Mouse (Mus musculus): ENCODE results near the gene Gimap8.

GRCm38 (mm10) chr6:48669446-48669969 is 22.5 kb downstream of the Gimap8 start:
- no peak for TF ChIP-seq CTCF (IDR thresholded peaks at IDR 0.05; ENCODE audit: extremely low read depth, insufficient read depth, insufficient read length, insufficient replicate concordance)
- TF ChIP-seq POLR2A (IDR thresholded peaks at IDR 0.05; ENCODE audit: low read depth, low read length), result no peak
